Mouse (Mus musculus): ENCODE results near the gene Cdip1. TPM values are rescaled to one million over a fixed set of nuclear protein-coding genes. Genes with fewer than 3 reads are reported as not detected.

Cdip1 gene
- polyA plus RNA-seq (2014; fragmentation: Illumina TruSeq; extraction: RNeasy Lipid Tissue Mini Kit (QIAGEN cat#74804); ENCODE audit: low read depth, low replicate concordance) = 80.7 TPM

DNA sequence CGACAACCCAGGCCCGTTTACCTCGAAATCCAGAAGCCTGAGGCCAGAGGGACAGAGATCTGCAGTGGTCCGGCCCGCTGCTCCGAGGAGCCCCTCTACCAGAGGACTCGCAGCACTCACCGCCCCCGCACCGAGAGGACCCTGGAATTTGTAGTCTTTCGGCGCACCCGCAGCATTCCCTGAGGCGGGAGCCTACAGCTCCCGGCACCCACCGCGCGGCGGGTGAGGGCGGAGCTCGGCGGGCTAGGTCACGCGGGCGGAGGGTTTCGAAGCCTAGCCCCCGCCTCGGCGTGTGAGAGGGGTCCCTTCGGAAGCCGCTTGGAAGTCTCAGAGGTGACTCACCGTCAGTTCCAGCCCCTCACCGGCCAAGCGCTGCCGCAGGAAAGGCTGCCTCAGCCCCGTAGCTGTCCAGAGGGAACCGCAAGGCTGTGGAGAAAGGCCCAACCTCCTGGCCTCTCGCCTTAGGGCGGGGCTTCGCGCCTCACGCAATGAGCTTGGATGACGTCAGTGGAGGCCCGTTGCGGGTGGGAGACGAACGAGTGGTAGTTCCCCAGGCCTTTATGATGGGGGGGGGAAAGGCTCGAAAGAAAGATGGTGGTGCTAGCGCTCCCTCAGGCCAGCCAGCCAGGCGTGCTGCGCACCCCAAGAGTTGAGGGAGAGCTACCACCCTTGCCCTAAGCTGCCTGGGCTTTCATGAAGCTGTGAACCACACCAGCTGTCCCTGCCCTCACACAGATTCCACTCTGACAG is at the start of gene Cdip1:
Gene Cdip1, minus strand, starts transcription at position 483 of the 750 bp plus-strand sequence.

GRCm38 (mm10) chr16:4835191-4835590 is 45.1 kb upstream of the Cdip1 start, which contains the start of gene 4930562C15Rik:
4930562C15Rik (plus strand) TSS chr16:4835416.

GRCm38 (mm10) chr16:4725780-4726527 is 64.1 kb downstream of the Cdip1 start, which contains the start of gene Hmox2:
Hmox2 (plus strand) TSS chr16:4726361.

DNA sequence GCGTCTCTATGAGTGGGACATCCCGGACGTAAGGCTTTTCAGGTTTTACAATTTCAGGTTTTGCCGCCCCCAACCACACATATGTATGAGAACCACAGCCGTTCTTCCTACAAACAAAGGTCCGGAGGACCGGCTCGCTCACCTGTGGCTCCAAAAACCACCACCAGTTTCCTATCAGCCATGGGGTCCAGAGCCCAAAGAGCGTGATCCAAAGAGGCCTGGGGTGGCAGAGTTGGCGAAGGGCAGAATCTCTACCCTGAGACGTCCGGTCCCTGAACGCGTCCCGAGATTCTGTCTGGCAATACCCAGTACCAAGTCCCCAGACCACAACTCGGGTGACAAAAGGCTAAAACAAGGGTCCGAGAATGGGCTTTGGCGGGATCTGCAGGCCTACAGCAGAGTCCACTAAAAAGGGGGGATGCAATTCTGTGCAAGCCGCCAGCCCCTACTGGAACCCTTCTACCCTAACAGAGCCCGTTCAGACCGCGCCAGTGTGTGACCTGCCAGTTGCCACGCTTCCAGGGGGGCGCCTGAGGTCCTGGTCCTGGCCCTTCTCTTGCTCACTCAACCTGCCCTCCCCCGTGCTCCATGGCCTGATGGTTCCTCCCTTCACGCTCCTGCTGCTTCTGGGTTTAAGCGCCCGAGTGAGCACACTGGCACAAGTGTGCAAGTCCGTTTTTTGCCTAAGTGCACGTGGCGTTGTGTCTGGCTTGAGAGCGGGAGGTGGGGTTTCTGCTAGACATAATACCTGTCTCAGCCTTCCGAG is 71.2 kb downstream of the Cdip1 start, which contains the start of gene Nmral1:
Gene Nmral1, minus strand, starts transcription at position 604 of the 766 bp plus-strand sequence.

Other genes with a start within 250 kb of the Cdip1 start
- gene Srl, start 248.5 kb downstream of the Cdip1 start, polyA plus RNA-seq (2014; fragmentation: Illumina TruSeq; extraction: RNeasy Lipid Tissue Mini Kit (QIAGEN cat#74804); ENCODE audit: low read depth, low replicate concordance) = 6.7 TPM
- 0.93 TPM for gene Tfap4, start 230.4 kb downstream of the Cdip1 start, polyA plus RNA-seq (2014; fragmentation: Illumina TruSeq; extraction: RNeasy Lipid Tissue Mini Kit (QIAGEN cat#74804); ENCODE audit: low read depth, low replicate concordance)
- 1.5 TPM for gene Glis2, start 195.6 kb downstream of the Cdip1 start, polyA plus RNA-seq (2014; fragmentation: Illumina TruSeq; extraction: RNeasy Lipid Tissue Mini Kit (QIAGEN cat#74804); ENCODE audit: low read depth, low replicate concordance)
- gene Pam16, start 165.3 kb downstream of the Cdip1 start, polyA plus RNA-seq (2014; fragmentation: Illumina TruSeq; extraction: RNeasy Lipid Tissue Mini Kit (QIAGEN cat#74804); ENCODE audit: low read depth, low replicate concordance) = 17.8 TPM
- gene Vasn, start 150.4 kb downstream of the Cdip1 start, polyA plus RNA-seq (2014; fragmentation: Illumina TruSeq; extraction: RNeasy Lipid Tissue Mini Kit (QIAGEN cat#74804); ENCODE audit: low read depth, low replicate concordance) = 1.9 TPM
- gene Dnaja3, start 150.3 kb downstream of the Cdip1 start, polyA plus RNA-seq (2014; fragmentation: Illumina TruSeq; extraction: RNeasy Lipid Tissue Mini Kit (QIAGEN cat#74804); ENCODE audit: low read depth, low replicate concordance) = 61.5 TPM
- 3.1 TPM for gene Coro7, start 110.5 kb downstream of the Cdip1 start, polyA plus RNA-seq (2014; fragmentation: Illumina TruSeq; extraction: RNeasy Lipid Tissue Mini Kit (QIAGEN cat#74804); ENCODE audit: low read depth, low replicate concordance)
- gene Nmral1, start 70.9 kb downstream of the Cdip1 start, polyA plus RNA-seq (2014; fragmentation: Illumina TruSeq; extraction: RNeasy Lipid Tissue Mini Kit (QIAGEN cat#74804); ENCODE audit: low read depth, low replicate concordance) = not detected
- 66.9 TPM for gene Hmox2, start 63.9 kb downstream of the Cdip1 start, polyA plus RNA-seq (2014; fragmentation: Illumina TruSeq; extraction: RNeasy Lipid Tissue Mini Kit (QIAGEN cat#74804); ENCODE audit: low read depth, low replicate concordance)
- gene 4930562C15Rik, start 45.1 kb upstream of the Cdip1 start, polyA plus RNA-seq (2014; fragmentation: Illumina TruSeq; extraction: RNeasy Lipid Tissue Mini Kit (QIAGEN cat#74804); ENCODE audit: low read depth, low replicate concordance) = not detected
- 0.93 TPM for gene Ubald1, start 90.0 kb upstream of the Cdip1 start, polyA plus RNA-seq (2014; fragmentation: Illumina TruSeq; extraction: RNeasy Lipid Tissue Mini Kit (QIAGEN cat#74804); ENCODE audit: low read depth, low replicate concordance)
- gene Mgrn1, start 96.0 kb upstream of the Cdip1 start, polyA plus RNA-seq (2014; fragmentation: Illumina TruSeq; extraction: RNeasy Lipid Tissue Mini Kit (QIAGEN cat#74804); ENCODE audit: low read depth, low replicate concordance) = 7.9 TPM
- 10.6 TPM for gene Nudt16l1, start 148.5 kb upstream of the Cdip1 start, polyA plus RNA-seq (2014; fragmentation: Illumina TruSeq; extraction: RNeasy Lipid Tissue Mini Kit (QIAGEN cat#74804); ENCODE audit: low read depth, low replicate concordance)
- gene Anks3, start 173.9 kb upstream of the Cdip1 start, polyA plus RNA-seq (2014; fragmentation: Illumina TruSeq; extraction: RNeasy Lipid Tissue Mini Kit (QIAGEN cat#74804); ENCODE audit: low read depth, low replicate concordance) = 5.7 TPM
- not detected for gene Sept12, start 207.6 kb upstream of the Cdip1 start, polyA plus RNA-seq (2014; fragmentation: Illumina TruSeq; extraction: RNeasy Lipid Tissue Mini Kit (QIAGEN cat#74804); ENCODE audit: low read depth, low replicate concordance)
- not detected for gene Smim22, start 217.0 kb upstream of the Cdip1 start, polyA plus RNA-seq (2014; fragmentation: Illumina TruSeq; extraction: RNeasy Lipid Tissue Mini Kit (QIAGEN cat#74804); ENCODE audit: low read depth, low replicate concordance)
- gene Rogdi, start 223.3 kb upstream of the Cdip1 start, polyA plus RNA-seq (2014; fragmentation: Illumina TruSeq; extraction: RNeasy Lipid Tissue Mini Kit (QIAGEN cat#74804); ENCODE audit: low read depth, low replicate concordance) = 0.47 TPM

Measured in adrenal gland, adult 10 weeks (tissue).